Mouse (Mus musculus) midbrain, embryonic 16.5 days (tissue): ENCODE results near the gene Cmklr1. TPM values are rescaled to one million over a fixed set of nuclear protein-coding genes. Genes with fewer than 3 reads are reported as not detected.

ENCODE experiments used
- ATAC-seq: fragments of 200-750 bp; cut with Nextera tagmentation; 2 replicates; pipeline ENCODE4 v1.8.0; 2017; ENCODE audit warnings: moderate TSS enrichment
- H3K27ac ChIP-seq: fragments of 300-500 bp; sonication (generic); 2 replicates; pipeline ENCODE4 v1.5.1; 2014; ENCODE audit warnings: mild to moderate bottlenecking, low read length, mixed read lengths
- H3K27me3 ChIP-seq: fragments of 300-500 bp; sonication (generic); 2 replicates; pipeline ENCODE4 v1.6.1; 2014; ENCODE audit warnings: low read depth, low read length, mixed read lengths; ENCODE audit not compliant: control insufficient read depth, insufficient read depth
- H3K36me3 ChIP-seq: fragments of 300-500 bp; sonication (generic); 2 replicates; pipeline ENCODE4 v1.6.1; 2014; ENCODE audit warnings: mild to moderate bottlenecking, low read length, moderate library complexity, mixed read lengths; ENCODE audit not compliant: control insufficient read depth, insufficient read depth
- H3K4me1 ChIP-seq: fragments of 300-500 bp; sonication (generic); 2 replicates; pipeline ENCODE4 v1.6.1; 2014; ENCODE audit warnings: mild to moderate bottlenecking, low read length, mixed read lengths; ENCODE audit not compliant: control insufficient read depth, insufficient read depth
- H3K4me2 ChIP-seq: fragments of 300-500 bp; sonication (generic); 2 replicates; pipeline ENCODE4 v1.6.1; 2014; ENCODE audit warnings: mild to moderate bottlenecking, low read length, mixed read lengths
- H3K4me3 ChIP-seq: fragments of 300-500 bp; sonication (generic); 2 replicates; pipeline ENCODE4 v1.5.1; 2014; ENCODE audit warnings: low read depth, mild to moderate bottlenecking, low read length, moderate library complexity, mixed read lengths
- H3K9ac ChIP-seq: fragments of 300-500 bp; sonication (generic); 2 replicates; pipeline ENCODE4 v1.6.1; 2014; ENCODE audit warnings: low read depth, low read length, mixed read lengths
- H3K9me3 ChIP-seq: fragments of 300-500 bp; sonication (generic); replicated peaks from 2 replicates; pipeline ENCODE4 v1.6.1; 2014; ENCODE audit warnings: mild to moderate bottlenecking, low read length, mixed read lengths; ENCODE audit not compliant: control insufficient read depth, poor library complexity, severe bottlenecking
- WGBS: fragments of 180-500 bp; shearing (Covaris S2); extraction: QIAGEN DNeasy Blood & Tissue Kit; methylation state at CpG from one replicate; pipeline ENCODE4 v1.1.7; 2014; 5-methylcytosine and 5-hydroxymethylcytosine counted together
- polyA plus RNA-seq: library from polyadenylated mRNA; unstranded; fragments of >200 nt; fragmentation: Nextera tagmentation; extraction: Ambion mirVana; gene quantifications from 2 replicates; pipeline ENCODE4 v1.2.1, GENCODE M21; 2015

The Cmklr1 gene
- polyA plus RNA-seq, 1 experiment from 2014 or later, result 1.3 TPM

- Histone ChIP-seq H3K9ac (no peak overlapping the region), H3K27ac (no peak overlapping the region), H3K4me1 (peaks cover 4% of the 10 kb centered on the region; the same call in 1 of the 2 replicates), H3K4me2 (no peak overlapping the region), H3K36me3 (no peaks in the 10 kb centered on the region), H3K27me3 (no peaks in the 10 kb centered on the region; the same call in 1 of the 2 replicates), H3K4me3 (no peak overlapping the region), H3K9me3 (no peaks in the 10 kb centered on the region)
- WGBS, result 81% methylated on average over 3 of the region's 3 CpGs
- ATAC-seq, result no peak
Measured at GRCm38 (mm10) chr5:113682472-113682871, 32.2 kb upstream of the Cmklr1 start.

DNA sequence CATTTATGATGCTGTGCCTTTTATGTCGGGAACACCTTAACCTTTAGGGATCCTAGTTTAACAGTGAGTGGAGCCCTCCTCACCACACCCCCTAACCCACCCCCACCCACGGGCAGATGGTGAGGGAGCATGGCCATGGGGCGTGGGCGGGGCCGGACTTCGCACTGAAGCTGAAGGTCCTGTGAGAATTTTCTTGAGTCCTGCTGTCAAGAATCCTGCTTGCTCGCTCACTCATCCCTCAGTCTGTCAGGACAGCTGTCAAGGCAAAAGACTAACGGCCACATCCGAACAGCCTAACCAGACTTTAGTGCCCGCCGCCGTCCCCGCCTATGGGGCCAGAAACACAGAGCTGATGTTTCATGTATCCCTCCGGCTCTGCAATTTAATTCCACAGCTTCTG, 31.0 kb upstream of the Cmklr1 start:
- no peak overlapping the region for H3K4me3 ChIP-seq
- H3K9ac ChIP-seq, result no peak overlapping the region
- no peak for ATAC-seq
- H3K27me3 ChIP-seq, result no peaks in the 10 kb centered on the region; the same call in 1 of the 2 replicates
- H3K4me1 ChIP-seq, result peaks cover 4% of the 10 kb centered on the region; the same call in 1 of the 2 replicates
- no peaks in the 10 kb centered on the region for H3K36me3 ChIP-seq
- H3K9me3 ChIP-seq, result no peaks in the 10 kb centered on the region
- no peak overlapping the region for H3K4me2 ChIP-seq
- 77% methylated on average over 14 of the region's 14 CpGs for WGBS
- H3K27ac ChIP-seq, result no peak overlapping the region

DNA sequence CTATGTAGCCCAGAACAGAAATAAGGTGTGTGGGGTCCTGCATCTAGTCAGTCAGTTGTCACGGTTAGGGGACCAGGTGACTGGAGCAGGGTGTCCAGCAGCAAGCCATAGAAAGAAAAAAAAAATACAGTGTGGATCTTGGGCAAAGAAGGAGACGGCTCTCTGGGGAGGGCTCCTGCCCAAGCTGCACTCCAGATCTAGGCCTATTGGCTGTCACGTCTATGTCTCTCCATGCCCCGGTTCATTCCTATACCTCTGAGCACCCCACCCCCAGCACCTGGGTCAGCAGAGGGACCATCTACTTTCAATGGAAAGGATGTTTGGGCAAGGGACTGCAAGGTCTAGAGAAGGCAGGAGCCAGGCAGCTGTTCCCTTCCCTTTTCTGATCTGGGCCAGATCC, 29.3 kb upstream of the Cmklr1 start:
- H3K4me2 ChIP-seq, result no peak overlapping the region
- no peaks in the 10 kb centered on the region; the same call in 1 of the 2 replicates for H3K27me3 ChIP-seq
- H3K9ac ChIP-seq, result no peak overlapping the region
- 84% methylated on average over 4 of the region's 4 CpGs for WGBS
- H3K4me1 ChIP-seq, result peaks cover 4% of the 10 kb centered on the region; the same call in 1 of the 2 replicates
- no peak overlapping the region for H3K27ac ChIP-seq
- H3K9me3 ChIP-seq, result no peaks in the 10 kb centered on the region
- H3K36me3 ChIP-seq, result no peaks in the 10 kb centered on the region
- ATAC-seq, result no peak
- no peak overlapping the region for H3K4me3 ChIP-seq

DNA sequence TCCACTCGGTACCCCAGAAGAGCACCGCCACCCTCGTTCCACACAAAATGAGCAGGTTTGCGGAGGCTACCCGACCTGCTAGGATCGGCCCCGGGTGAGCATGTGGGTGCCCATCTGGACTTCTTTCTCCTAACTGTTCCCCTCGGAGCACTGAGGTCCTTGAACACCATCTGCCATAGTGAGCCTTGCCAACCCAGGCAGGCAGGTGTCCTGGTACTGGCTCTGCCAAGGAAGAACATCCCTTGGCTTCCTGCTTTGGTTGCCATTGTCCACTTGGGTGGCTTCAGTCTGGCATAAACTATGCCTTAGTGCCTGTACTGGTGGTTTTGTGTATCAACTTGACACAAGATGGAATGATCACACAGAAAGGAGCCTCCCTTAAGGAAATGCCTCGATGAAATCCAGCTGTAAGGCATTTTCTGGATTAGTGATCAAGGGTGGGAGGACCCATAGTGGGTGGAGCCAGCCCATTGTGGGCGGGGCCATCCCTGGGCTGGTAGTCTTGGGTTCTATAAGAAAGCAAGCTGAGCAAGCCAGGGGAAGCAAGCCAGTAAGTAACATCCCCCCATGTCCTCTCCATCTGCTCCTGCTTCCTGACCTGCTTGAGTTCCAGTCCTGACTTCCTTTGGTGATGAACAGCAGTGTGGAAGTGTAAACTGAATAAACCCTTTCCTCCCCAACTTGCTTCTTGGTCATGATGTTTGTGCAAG, 28.7 kb upstream of the Cmklr1 start:
- 81% methylated on average over 10 of the region's 10 CpGs for WGBS
- Histone ChIP-seq H3K27ac (no peak overlapping the region), H3K9me3 (no peaks in the 10 kb centered on the region), H3K9ac (no peak overlapping the region), H3K4me3 (no peak overlapping the region), H3K4me1 (peaks cover under 1% of the 10 kb centered on the region; the same call in 1 of the 2 replicates), H3K4me2 (no peak overlapping the region), H3K27me3 (no peaks in the 10 kb centered on the region; the same call in 1 of the 2 replicates), H3K36me3 (no peaks in the 10 kb centered on the region)
- ATAC-seq, result no peak

DNA sequence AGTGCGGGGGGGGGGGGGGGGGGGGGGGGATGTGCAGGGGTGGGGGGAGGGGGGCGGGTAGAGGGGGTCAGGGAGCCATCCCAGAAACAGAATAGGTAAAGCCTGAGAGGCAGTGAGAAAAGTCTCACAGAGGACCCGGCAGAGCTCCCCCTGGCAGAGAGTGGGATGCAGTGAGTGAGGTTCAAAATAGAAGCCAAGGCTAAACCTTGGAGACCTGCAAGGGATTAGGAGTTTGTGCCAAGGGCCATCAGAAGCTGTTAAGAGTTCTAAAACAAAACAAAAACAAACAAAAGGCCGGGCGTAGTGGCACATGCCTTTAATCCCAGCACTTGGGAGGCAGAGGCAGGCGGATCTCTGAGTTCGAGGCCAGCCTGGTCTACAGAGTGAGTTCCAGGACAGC, 27.3 kb upstream of the Cmklr1 start:
- 85% methylated on average over 5 of the region's 7 CpGs for WGBS
- Histone ChIP-seq H3K36me3 (no peaks in the 10 kb centered on the region), H3K9ac (no peak overlapping the region), H3K4me3 (no peak overlapping the region), H3K27ac (no peak overlapping the region), H3K27me3 (no peaks in the 10 kb centered on the region; the same call in 1 of the 2 replicates), H3K4me1 (no peaks in the 10 kb centered on the region), H3K4me2 (no peak overlapping the region), H3K9me3 (no peaks in the 10 kb centered on the region)
- no peak for ATAC-seq

DNA sequence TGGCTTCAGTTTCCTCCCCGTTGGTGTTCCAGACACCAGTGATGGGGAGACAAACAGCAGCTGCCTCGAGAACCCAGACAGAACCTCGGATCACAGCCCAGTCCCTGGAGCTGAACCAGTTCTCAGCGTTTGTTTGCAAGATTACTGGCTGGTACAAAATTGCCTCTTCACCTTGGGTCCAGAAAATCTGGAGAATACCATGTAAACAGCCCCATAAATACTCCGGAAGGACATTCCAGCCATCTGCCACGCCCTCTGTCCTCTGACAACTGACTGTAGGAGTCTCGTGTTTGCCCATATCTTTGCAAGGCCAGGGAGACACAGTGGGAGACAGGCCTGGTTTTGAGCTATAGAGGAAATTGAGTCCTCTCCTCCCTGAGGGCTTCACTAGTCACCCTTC, 24.6 kb upstream of the Cmklr1 start:
- Histone ChIP-seq H3K36me3 (no peaks in the 10 kb centered on the region), H3K4me1 (no peaks in the 10 kb centered on the region)
- 84% methylated on average over 7 of the region's 7 CpGs for WGBS

DNA sequence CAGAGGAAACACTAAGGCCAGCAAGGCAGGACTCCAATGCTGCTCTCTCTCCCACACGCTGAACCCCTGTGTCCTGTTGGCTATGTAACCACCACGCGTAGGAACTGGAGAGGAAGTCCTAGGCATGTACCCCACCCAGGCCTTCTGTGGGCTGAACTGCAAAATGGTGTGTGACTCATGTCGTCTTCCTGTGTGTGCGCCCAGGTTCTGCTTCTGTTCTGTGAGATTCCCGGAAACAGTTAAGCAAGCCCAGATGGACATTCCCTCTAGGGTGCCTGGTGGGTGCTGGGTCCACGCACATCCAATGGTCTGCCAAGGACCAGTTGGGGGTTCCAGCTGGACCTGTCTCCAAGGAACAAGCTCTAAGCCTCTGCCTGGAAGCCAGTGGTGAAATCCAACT, 22.2 kb upstream of the Cmklr1 start:
- H3K9ac ChIP-seq, result no peak overlapping the region
- no peaks in the 10 kb centered on the region for H3K4me1 ChIP-seq
- H3K27ac ChIP-seq, result no peak overlapping the region
- H3K4me2 ChIP-seq, result no peak overlapping the region
- H3K4me3 ChIP-seq, result no peak overlapping the region
- H3K36me3 ChIP-seq, result no peaks in the 10 kb centered on the region
- ATAC-seq, result no peak
- H3K27me3 ChIP-seq, result no peaks in the 10 kb centered on the region
- no peaks in the 10 kb centered on the region for H3K9me3 ChIP-seq
- WGBS, result 86% methylated on average over 7 of the region's 7 CpGs

More for the DNA sequence above, 24.6 kb upstream of the Cmklr1 start:
- no peak for ATAC-seq
- Histone ChIP-seq H3K4me2 (no peak overlapping the region), H3K9me3 (no peaks in the 10 kb centered on the region), H3K9ac (no peak overlapping the region), H3K27ac (no peak overlapping the region), H3K27me3 (no peaks in the 10 kb centered on the region; the same call in 1 of the 2 replicates), H3K4me3 (no peak overlapping the region)

DNA sequence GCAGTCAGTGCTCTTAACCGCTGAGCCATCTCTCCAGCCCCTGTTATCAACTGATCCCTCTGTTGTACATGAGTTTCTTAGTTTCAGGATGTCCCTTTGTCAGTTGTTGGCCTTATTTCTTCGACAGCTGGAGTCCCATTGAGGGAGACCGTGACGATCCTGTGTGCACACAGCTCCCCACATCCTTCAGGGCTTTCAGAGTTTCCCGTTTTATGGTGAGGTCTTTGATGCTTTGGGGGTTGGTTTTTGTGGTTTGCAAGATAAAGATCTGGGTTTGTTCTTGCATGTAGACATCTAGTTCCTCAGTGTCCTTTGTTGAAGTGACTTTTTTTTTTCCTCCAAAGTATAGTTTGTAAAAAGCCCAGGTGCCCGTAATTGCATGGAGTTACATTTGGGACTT, 20.4 kb upstream of the Cmklr1 start:
- Histone ChIP-seq H3K9me3 (no peaks in the 10 kb centered on the region), H3K36me3 (no peaks in the 10 kb centered on the region), H3K4me1 (no peaks in the 10 kb centered on the region), H3K27ac (no peak overlapping the region), H3K9ac (no peak overlapping the region), H3K4me3 (no peak overlapping the region), H3K4me2 (no peak overlapping the region), H3K27me3 (no peaks in the 10 kb centered on the region)
- 75% methylated on average over 6 of the region's 6 CpGs for WGBS
- no peak for ATAC-seq

DNA sequence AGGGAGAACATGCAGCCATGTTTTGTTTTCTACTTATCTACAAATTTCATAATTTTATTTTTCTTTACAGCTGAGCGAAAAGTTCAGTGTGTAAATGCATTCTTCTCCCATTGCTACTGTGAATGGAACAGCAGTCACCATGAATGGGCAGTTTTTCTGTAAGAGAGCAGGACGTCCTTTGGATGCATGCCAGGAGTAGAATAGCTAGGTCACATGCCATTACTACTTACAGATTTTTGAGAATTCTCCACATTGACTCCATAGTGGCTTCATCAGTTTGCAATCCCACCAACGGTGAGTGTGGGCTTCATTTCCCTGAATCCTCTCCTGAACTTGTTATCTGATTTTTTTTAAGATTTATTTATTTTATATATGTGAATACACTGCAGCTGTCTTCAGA, 19.9 kb upstream of the Cmklr1 start:
- Histone ChIP-seq H3K4me3 (no peak overlapping the region), H3K4me2 (no peak overlapping the region), H3K27me3 (no peaks in the 10 kb centered on the region), H3K9me3 (no peaks in the 10 kb centered on the region), H3K4me1 (no peaks in the 10 kb centered on the region), H3K27ac (no peak overlapping the region), H3K9ac (no peak overlapping the region), H3K36me3 (no peaks in the 10 kb centered on the region)
- 72% methylated on average over 3 of the region's 3 CpGs for WGBS
- no peak for ATAC-seq
